Mouse (Mus musculus): ENCODE data around the gene Mcm3ap. TPM values are rescaled to one million over a fixed set of nuclear protein-coding genes. Genes with fewer than 3 reads are reported as not detected.

The Mcm3ap gene
- total and polyA plus RNA-seq, 2 experiments, result 11.4 to 13.6 TPM

- no peaks in the 10 kb centered on the region for H3K79me2 ChIP-seq (ENCODE audit: control insufficient read depth, insufficient read depth, low read length)
Measured at GRCm38 (mm10) chr10:76546566-76546965, 77.8 kb downstream of the Mcm3ap start.

GRCm38 (mm10) chr10:76548218-76548617 is 79.5 kb downstream of the Mcm3ap start:
- no peak for TF ChIP-seq CTCF (IDR thresholded peaks at IDR 0.05; ENCODE audit: low read depth, low read length)
- no peak for TF ChIP-seq POLR2A (IDR thresholded peaks at IDR 0.05; ENCODE audit: extremely low read depth, insufficient read depth, low read length)
- DNase-seq (ENCODE audit: extremely low read depth, low read depth, low spot score), result no peak
- H3K36me3 ChIP-seq (ENCODE audit: control insufficient read depth, insufficient read depth, low read length), result peaks cover 34% of the 10 kb centered on the region
- H3K4me3 ChIP-seq (ENCODE audit: insufficient read depth, low read depth, low read length), result no peak overlapping the region
- H3K4me1 ChIP-seq (ENCODE audit: control insufficient read depth, insufficient read depth, low read length), result no peaks in the 10 kb centered on the region
- 92% methylated on average over 8 of the region's 8 CpGs for WGBS
- H3K9ac ChIP-seq (ENCODE audit: low read depth, low read length), result no peak overlapping the region
- no peaks in the 10 kb centered on the region for H3K79me2 ChIP-seq (ENCODE audit: control insufficient read depth, insufficient read depth, low read length)
- no peaks in the 10 kb centered on the region for H3K27me3 ChIP-seq (ENCODE audit: control insufficient read depth, insufficient read depth, low read length)
- H3K27ac ChIP-seq (replicated peaks; ENCODE audit: insufficient read depth, low read depth, low read length), result no peak overlapping the region

More at GRCm38 (mm10) chr10:76546566-76546965, 77.8 kb downstream of the Mcm3ap start:
- H3K9ac ChIP-seq (ENCODE audit: low read depth, low read length), result no peak overlapping the region
- TF ChIP-seq POLR2A (IDR thresholded peaks at IDR 0.05; ENCODE audit: extremely low read depth, insufficient read depth, low read length), result no peak
- no peak for TF ChIP-seq CTCF (IDR thresholded peaks at IDR 0.05; ENCODE audit: low read depth, low read length)
- no peak overlapping the region for H3K27ac ChIP-seq (replicated peaks; ENCODE audit: insufficient read depth, low read depth, low read length)
- DNase-seq (ENCODE audit: extremely low read depth, low read depth, low spot score), result no peak
- H3K4me1 ChIP-seq (ENCODE audit: control insufficient read depth, insufficient read depth, low read length), result no peaks in the 10 kb centered on the region
- peaks cover 36% of the 10 kb centered on the region for H3K36me3 ChIP-seq (ENCODE audit: control insufficient read depth, insufficient read depth, low read length)
- H3K27me3 ChIP-seq (ENCODE audit: control insufficient read depth, insufficient read depth, low read length), result no peaks in the 10 kb centered on the region
- no peak overlapping the region for H3K4me3 ChIP-seq (ENCODE audit: insufficient read depth, low read depth, low read length)
- 96% methylated on average over 8 of the region's 8 CpGs for WGBS

- peak; percentile 19 for DNase-seq (ENCODE audit: extremely low read depth, low read depth, low spot score)
- peaks cover 31% of the 10 kb centered on the region for H3K36me3 ChIP-seq (ENCODE audit: control insufficient read depth, insufficient read depth, low read length)
- TF ChIP-seq CTCF (IDR thresholded peaks at IDR 0.05; ENCODE audit: low read depth, low read length) (peak; percentile 69), POLR2A (IDR thresholded peaks at IDR 0.05; ENCODE audit: extremely low read depth, insufficient read depth, low read length) (no peak)
Measured at GRCm38 (mm10) chr10:76550458-76550857, 81.7 kb downstream of the Mcm3ap start.

GRCm38 (mm10) chr10:76551556-76551955 is 82.8 kb downstream of the Mcm3ap start:
- DNase-seq (ENCODE audit: extremely low read depth, low read depth, low spot score), result no peak
- TF ChIP-seq CTCF (IDR thresholded peaks at IDR 0.05; ENCODE audit: low read depth, low read length), result no peak
- no peak for TF ChIP-seq POLR2A (IDR thresholded peaks at IDR 0.05; ENCODE audit: extremely low read depth, insufficient read depth, low read length)
- Histone ChIP-seq H3K27me3 (ENCODE audit: control insufficient read depth, insufficient read depth, low read length) (no peaks in the 10 kb centered on the region), H3K4me1 (ENCODE audit: control insufficient read depth, insufficient read depth, low read length) (no peaks in the 10 kb centered on the region), H3K4me3 (ENCODE audit: insufficient read depth, low read depth, low read length) (no peak overlapping the region), H3K36me3 (ENCODE audit: control insufficient read depth, insufficient read depth, low read length) (peaks cover 31% of the 10 kb centered on the region), H3K9ac (ENCODE audit: low read depth, low read length) (no peak overlapping the region), H3K79me2 (ENCODE audit: control insufficient read depth, insufficient read depth, low read length) (no peaks in the 10 kb centered on the region), H3K27ac (replicated peaks; ENCODE audit: insufficient read depth, low read depth, low read length) (no peak overlapping the region)
- WGBS, result 84% methylated on average over 3 of the region's 3 CpGs

More at GRCm38 (mm10) chr10:76550458-76550857, 81.7 kb downstream of the Mcm3ap start:
- Histone ChIP-seq H3K27me3 (ENCODE audit: control insufficient read depth, insufficient read depth, low read length) (no peaks in the 10 kb centered on the region), H3K27ac (replicated peaks; ENCODE audit: insufficient read depth, low read depth, low read length) (no peak overlapping the region), H3K9ac (ENCODE audit: low read depth, low read length) (no peak overlapping the region), H3K79me2 (ENCODE audit: control insufficient read depth, insufficient read depth, low read length) (no peaks in the 10 kb centered on the region), H3K4me3 (ENCODE audit: insufficient read depth, low read depth, low read length) (no peak overlapping the region), H3K4me1 (ENCODE audit: control insufficient read depth, insufficient read depth, low read length) (no peaks in the 10 kb centered on the region)
- 89% methylated on average over 5 of the region's 5 CpGs for WGBS

GRCm38 (mm10) chr10:76554061-76554460 is 85.3 kb downstream of the Mcm3ap start:
- TF ChIP-seq CTCF (IDR thresholded peaks at IDR 0.05; ENCODE audit: low read depth, low read length) (no peak), POLR2A (IDR thresholded peaks at IDR 0.05; ENCODE audit: extremely low read depth, insufficient read depth, low read length) (no peak)
- no peak overlapping the region for H3K9ac ChIP-seq (ENCODE audit: low read depth, low read length)
- DNase-seq (ENCODE audit: extremely low read depth, low read depth, low spot score), result no peak
- H3K27ac ChIP-seq (replicated peaks; ENCODE audit: insufficient read depth, low read depth, low read length), result no peak overlapping the region
- H3K4me3 ChIP-seq (ENCODE audit: insufficient read depth, low read depth, low read length), result no peak overlapping the region
- H3K27me3 ChIP-seq (ENCODE audit: control insufficient read depth, insufficient read depth, low read length), result no peaks in the 10 kb centered on the region
- H3K4me1 ChIP-seq (ENCODE audit: control insufficient read depth, insufficient read depth, low read length), result no peaks in the 10 kb centered on the region
- 90% methylated on average over 5 of the region's 5 CpGs for WGBS
- H3K79me2 ChIP-seq (ENCODE audit: control insufficient read depth, insufficient read depth, low read length), result no peaks in the 10 kb centered on the region
- peaks cover 16% of the 10 kb centered on the region for H3K36me3 ChIP-seq (ENCODE audit: control insufficient read depth, insufficient read depth, low read length)

GRCm38 (mm10) chr10:76561972-76562371 is 93.2 kb downstream of the Mcm3ap start, which contains the start of gene Spatc1l:
Gene Spatc1l (plus strand): TSS chr10:76562272.
- Histone ChIP-seq H3K36me3 (ENCODE audit: control insufficient read depth, insufficient read depth, low read length) (no peaks in the 10 kb centered on the region), H3K27me3 (ENCODE audit: control insufficient read depth, insufficient read depth, low read length) (no peaks in the 10 kb centered on the region), H3K79me2 (ENCODE audit: control insufficient read depth, insufficient read depth, low read length) (no peaks in the 10 kb centered on the region), H3K9ac (ENCODE audit: low read depth, low read length) (no peak within 1 kb of the TSS), H3K27ac (replicated peaks; ENCODE audit: insufficient read depth, low read depth, low read length) (no peak within 1 kb of the TSS), H3K4me3 (ENCODE audit: insufficient read depth, low read depth, low read length) (no peak within 1 kb of the TSS), H3K4me1 (ENCODE audit: control insufficient read depth, insufficient read depth, low read length) (no peaks in the 10 kb centered on the region)
- 94% methylated on average over 10 of the region's 10 CpGs for WGBS
- TF ChIP-seq POLR2A (IDR thresholded peaks at IDR 0.05; ENCODE audit: extremely low read depth, insufficient read depth, low read length) (no peak), CTCF (IDR thresholded peaks at IDR 0.05; ENCODE audit: low read depth, low read length) (no peak)
- DNase-seq (ENCODE audit: extremely low read depth, low read depth, low spot score), result no peak

Other genes starting within 250 kb of the Mcm3ap start
- gene Prmt2, start 231.1 kb upstream of the Mcm3ap start, total RNA-seq (2014; rRNA removed), result 1.1 TPM in 2 replicates
- gene Prmt2, start 231.1 kb upstream of the Mcm3ap start, polyA plus RNA-seq (2012; rRNA removed), result 0.73 and 1.4 TPM in 2 replicates
- 0.09 and 0.13 TPM in 2 replicates for gene S100b, start 215.1 kb upstream of the Mcm3ap start, total RNA-seq (2014; rRNA removed)
- gene S100b, start 215.1 kb upstream of the Mcm3ap start, polyA plus RNA-seq (2012; rRNA removed), result not detected in 2 replicates
- gene Dip2a, start 123.6 kb upstream of the Mcm3ap start, total RNA-seq (2014; rRNA removed), result 2.0 and 2.6 TPM in 2 replicates
- gene Dip2a, start 123.6 kb upstream of the Mcm3ap start, polyA plus RNA-seq (2012; rRNA removed), result 1.6 and 1.7 TPM in 2 replicates
- not detected in 2 replicates for gene AC141477.1, start 28.5 kb upstream of the Mcm3ap start, total RNA-seq (2014; rRNA removed)
- not detected in 2 replicates for gene AC141477.1, start 28.5 kb upstream of the Mcm3ap start, polyA plus RNA-seq (2012; rRNA removed)
- 6.1 and 7.0 TPM in 2 replicates for gene Pcnt, start 26.1 kb upstream of the Mcm3ap start, total RNA-seq (2014; rRNA removed)
- gene Pcnt, start 26.1 kb upstream of the Mcm3ap start, polyA plus RNA-seq (2012; rRNA removed), result 3.6 and 5.1 TPM in 2 replicates
- not detected in 2 replicates for gene 2610028H24Rik, start 19.8 kb upstream of the Mcm3ap start, total RNA-seq (2014; rRNA removed)
- gene 2610028H24Rik, start 19.8 kb upstream of the Mcm3ap start, polyA plus RNA-seq (2012; rRNA removed), result not detected in 2 replicates
- 2.9 and 3.0 TPM in 2 replicates for gene Ybey, start 187 bp downstream of the Mcm3ap start, total RNA-seq (2014; rRNA removed)
- 2.1 and 2.6 TPM in 2 replicates for gene Ybey, start 187 bp downstream of the Mcm3ap start, polyA plus RNA-seq (2012; rRNA removed)
- 42.6 and 53.4 TPM in 2 replicates for gene Lss, start 62.7 kb downstream of the Mcm3ap start, total RNA-seq (2014; rRNA removed)
- gene Lss, start 62.7 kb downstream of the Mcm3ap start, polyA plus RNA-seq (2012; rRNA removed), result 45.7 and 62.6 TPM in 2 replicates
- gene Spatc1l, start 93.3 kb downstream of the Mcm3ap start, total RNA-seq (2014; rRNA removed), result not detected in 2 replicates
- 0.13 and 0.14 TPM in 2 replicates for gene Spatc1l, start 93.3 kb downstream of the Mcm3ap start, polyA plus RNA-seq (2012; rRNA removed)
- 335 and 349 TPM in 2 replicates for gene Ftcd, start 106.7 kb downstream of the Mcm3ap start, total RNA-seq (2014; rRNA removed)
- 526 and 676 TPM in 2 replicates for gene Ftcd, start 106.7 kb downstream of the Mcm3ap start, polyA plus RNA-seq (2012; rRNA removed)
- 1.8 and 2.9 TPM in 2 replicates for gene Col6a2, start 154.7 kb downstream of the Mcm3ap start, total RNA-seq (2014; rRNA removed)
- gene Col6a2, start 154.7 kb downstream of the Mcm3ap start, polyA plus RNA-seq (2012; rRNA removed), result 3.2 and 3.6 TPM in 2 replicates